Mouse (Mus musculus) left cerebral cortex, postnatal 14 days (tissue): ENCODE data around the gene Prkcb. TPM values are rescaled to one million over a fixed set of nuclear protein-coding genes. Genes with fewer than 3 reads are reported as not detected.

ENCODE experiments used
- DNase-seq, 2 experiments: peaks; one replicate each; pipeline ENCODE4 v3.0.0; 2021 to 2022; ENCODE audit warnings: low spot score in 2 of 2, mixed read lengths in 1 of 2
- intact Hi-C: fragments of 180-260 bp; cut with DNase I; formaldehyde crosslinking; loops from one replicate; pipeline ENCODE4 v1.15.1; 2025
- total RNA-seq, 2 experiments: library from RNA; stranded (reverse); gene quantifications; 2 replicates each; pipeline ENCODE4 v1.2.3; 2021

Gene Prkcb
- total RNA-seq, 2 experiments from 2014 or later, result 894 to 958 TPM

GRCm38 (mm10) chr7:122597313-122597712 is 308.8 kb downstream of the Prkcb start:
- intact Hi-C loops, result no loop called here
- DNase-seq, result no peak

- intact Hi-C loops, result no loop called here
- DNase-seq, result no peak
These were observed 312.3 kb downstream of the Prkcb start for GRCm38 (mm10) chr7:122600856-122601255.

GRCm38 (mm10) chr7:122605066-122605465 is 316.5 kb downstream of the Prkcb start:
- intact Hi-C loops, result no loop called here
- no peak for DNase-seq

GRCm38 (mm10) chr7:122609420-122609819 is 320.9 kb downstream of the Prkcb start:
- no peak for DNase-seq
- intact Hi-C loops, result no loop called here

- intact Hi-C loops, result no loop called here
- no peak for DNase-seq
These were observed 321.6 kb downstream of the Prkcb start for GRCm38 (mm10) chr7:122610161-122610560.

GRCm38 (mm10) chr7:122613876-122614275 is 325.3 kb downstream of the Prkcb start:
- no peak for DNase-seq
- intact Hi-C loops, result no loop called here

- intact Hi-C loops, result no loop called here
- DNase-seq, result no peak
These were observed 333.7 kb downstream of the Prkcb start for GRCm38 (mm10) chr7:122622125-122622774.

GRCm38 (mm10) chr7:122623753-122624152 is 335.2 kb downstream of the Prkcb start:
- intact Hi-C loops, result no loop called here
- DNase-seq, result no peak

GRCm38 (mm10) chr7:122628050-122628449 is 339.5 kb downstream of the Prkcb start:
- peak; percentile 50 to 53 for DNase-seq
- intact Hi-C loops, result no loop called here

GRCm38 (mm10) chr7:122630386-122630785 is 341.8 kb downstream of the Prkcb start:
- DNase-seq, result no peak
- intact Hi-C loops, result no loop called here

- intact Hi-C loops, result no loop called here
- no peak for DNase-seq
These were observed 342.6 kb downstream of the Prkcb start for GRCm38 (mm10) chr7:122631151-122631550.

- DNase-seq, result no peak
- intact Hi-C loops, result no loop called here
These were observed 344.4 kb downstream of the Prkcb start for GRCm38 (mm10) chr7:122632946-122633345.

- intact Hi-C loops, result no loop called here
- no peak for DNase-seq
These were observed 344.9 kb downstream of the Prkcb start for GRCm38 (mm10) chr7:122633463-122633862.

GRCm38 (mm10) chr7:122643676-122644075 is 355.1 kb downstream of the Prkcb start:
- intact Hi-C loops, result no loop called here
- peak in 1 of 2 experiments; percentile 29 for DNase-seq

- intact Hi-C loops, result no loop called here
These were observed 360.8 kb downstream of the Prkcb start for GRCm38 (mm10) chr7:122649306-122649705.

GRCm38 (mm10) chr7:122652523-122652922 is 364.0 kb downstream of the Prkcb start:
- intact Hi-C loops, result no loop called here
- DNase-seq, result no peak

More at GRCm38 (mm10) chr7:122649306-122649705, 360.8 kb downstream of the Prkcb start:
- peak; percentile 66 to 67 for DNase-seq

GRCm38 (mm10) chr7:122656671-122657070 is 368.1 kb downstream of the Prkcb start:
- no peak for DNase-seq
- intact Hi-C loops, result no loop called here

GRCm38 (mm10) chr7:122657423-122658126 is 369.0 kb downstream of the Prkcb start:
- no peak for DNase-seq

GRCm38 (mm10) chr7:122665311-122666049 is 376.9 kb downstream of the Prkcb start:
- DNase-seq, result no peak
- intact Hi-C loops, result no loop called here

More at GRCm38 (mm10) chr7:122657423-122658126, 369.0 kb downstream of the Prkcb start:
- intact Hi-C loops, result no loop called here

GRCm38 (mm10) chr7:122667903-122668302 is 379.4 kb downstream of the Prkcb start:
- intact Hi-C loops, result no loop called here
- peak; percentile 61 to 74 for DNase-seq
